Mouse (Mus musculus) embryonic facial prominence, embryonic 14.5 days (tissue): ENCODE measurements around the gene Necab2. TPM values are rescaled to one million over a fixed set of nuclear protein-coding genes. Genes with fewer than 3 reads are reported as not detected.
A peak's percentile ranks its signal among the peaks of the same experiment; 100 is the strongest.

Experiments used
- ATAC-seq: fragments of 200-750 bp; cut with Nextera tagmentation; 2 replicates; pipeline ENCODE4 v1.8.0; 2017; ENCODE audit warnings: low read depth, moderate number of reproducible peaks, moderate TSS enrichment
- DNase-seq: peaks from one replicate; pipeline ENCODE4 v3.0.0-alpha.2; 2015; ENCODE audit warnings: low spot score
- H3K27ac ChIP-seq: fragments of 300-500 bp; sonication (generic); replicated peaks from 2 replicates; pipeline ENCODE4 v1.5.1; 2014; ENCODE audit warnings: low read depth, mild to moderate bottlenecking, low read length, moderate library complexity
- H3K27me3 ChIP-seq: fragments of 300-500 bp; sonication (generic); replicated peaks from 2 replicates; pipeline ENCODE4 v1.6.1; 2014; ENCODE audit warnings: low read length; ENCODE audit not compliant: control insufficient read depth, insufficient read depth
- H3K36me3 ChIP-seq: fragments of 300-500 bp; sonication (generic); 2 replicates; pipeline ENCODE4 v1.6.1; 2014; ENCODE audit warnings: low read length, mixed read lengths; ENCODE audit not compliant: control insufficient read depth, insufficient read depth
- H3K4me1 ChIP-seq: fragments of 300-500 bp; sonication (generic); 2 replicates; pipeline ENCODE4 v1.6.1; 2014; ENCODE audit warnings: antibody characterized with exemption, low read length; ENCODE audit not compliant: control insufficient read depth, insufficient read depth
- H3K4me2 ChIP-seq: fragments of 300-500 bp; sonication (generic); 2 replicates; pipeline ENCODE4 v1.6.1; 2014; ENCODE audit warnings: low read depth, mild to moderate bottlenecking, low read length, moderate library complexity, mixed read lengths
- H3K4me3 ChIP-seq: fragments of 300-500 bp; sonication (generic); 2 replicates; pipeline ENCODE4 v1.5.1; 2014; ENCODE audit warnings: low read depth, mild to moderate bottlenecking, low read length
- H3K9ac ChIP-seq: fragments of 300-500 bp; sonication (generic); 2 replicates; pipeline ENCODE4 v1.6.1; 2014; ENCODE audit warnings: low read depth, mild to moderate bottlenecking, low read length, moderate library complexity, mixed read lengths
- H3K9me3 ChIP-seq: fragments of 300-500 bp; sonication (generic); 2 replicates; pipeline ENCODE4 v1.6.1; 2016; ENCODE audit warnings: low read length; ENCODE audit not compliant: control insufficient read depth
- WGBS: fragments of 180-500 bp; shearing (Covaris S2); extraction: QIAGEN DNeasy Blood & Tissue Kit; methylation state at CpG from one replicate; pipeline ENCODE4 v1.1.7; 2014; 5-methylcytosine and 5-hydroxymethylcytosine counted together
- polyA plus RNA-seq: library from polyadenylated mRNA; unstranded; fragments of >200 nt; fragmentation: Nextera tagmentation; extraction: Ambion mirVana; gene quantifications from 2 replicates; pipeline ENCODE4 v1.2.1, GENCODE M21; 2014

Necab2 gene
- polyA plus RNA-seq, 1 experiment from 2014 or later, result 3.2 TPM

DNA sequence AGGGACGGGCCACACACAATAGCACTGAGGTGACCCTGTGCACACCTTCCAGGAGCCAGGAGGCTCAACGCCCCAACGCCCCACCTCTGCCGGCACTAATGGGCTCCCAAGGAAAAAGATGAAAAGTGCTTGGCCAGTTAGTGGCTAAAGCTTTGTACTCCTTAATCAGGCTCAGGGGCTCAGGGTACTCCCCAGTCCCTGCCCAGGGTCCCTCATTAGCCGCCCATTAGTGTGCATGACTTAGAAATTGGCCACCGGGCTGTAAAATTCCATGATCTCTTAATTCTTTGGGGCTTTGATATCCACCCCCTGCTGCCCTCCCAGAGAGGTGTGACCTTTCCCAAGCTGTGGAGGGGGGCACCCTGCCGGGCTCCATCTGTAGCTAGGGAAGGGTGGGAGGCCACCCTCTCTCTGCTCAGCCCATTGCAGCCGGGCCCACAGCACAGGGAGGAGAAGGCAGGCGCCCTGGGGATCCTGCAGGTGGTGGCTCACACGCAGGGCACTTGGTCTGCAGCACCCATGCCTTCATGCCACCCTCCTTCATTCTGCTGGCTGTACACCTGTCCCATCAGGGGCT, 56.8 kb downstream of the Necab2 start:
- no peaks in the 10 kb centered on the region for H3K4me1 ChIP-seq
- H3K27ac ChIP-seq, result no peak overlapping the region
- H3K4me3 ChIP-seq, result no peak overlapping the region
- no peaks in the 10 kb centered on the region for H3K9me3 ChIP-seq
- peaks cover 18% of the 10 kb centered on the region for H3K36me3 ChIP-seq
- H3K27me3 ChIP-seq, result no peaks in the 10 kb centered on the region
- no peak overlapping the region for H3K9ac ChIP-seq
- WGBS, result 44% methylated on average over 7 of the region's 10 CpGs
- no peak overlapping the region for H3K4me2 ChIP-seq
- ATAC-seq, result peak; percentile 62
- peak; percentile 31 for DNase-seq

GRCm38 (mm10) chr8:119505488-119505887, 59.0 kb downstream of the Necab2 start:
- H3K4me3 ChIP-seq, result no peak overlapping the region
- 46% methylated on average over 9 of the region's 9 CpGs for WGBS
- H3K27ac ChIP-seq, result no peak overlapping the region
- H3K4me2 ChIP-seq, result no peak overlapping the region
- H3K36me3 ChIP-seq, result peaks cover 40% of the 10 kb centered on the region
- no peaks in the 10 kb centered on the region for H3K27me3 ChIP-seq
- H3K9me3 ChIP-seq, result no peaks in the 10 kb centered on the region
- DNase-seq, result peak; percentile 26
- H3K9ac ChIP-seq, result no peak overlapping the region
- peak; percentile 30; the same call in 1 of the 2 replicates for ATAC-seq
- H3K4me1 ChIP-seq, result no peaks in the 10 kb centered on the region

DNA sequence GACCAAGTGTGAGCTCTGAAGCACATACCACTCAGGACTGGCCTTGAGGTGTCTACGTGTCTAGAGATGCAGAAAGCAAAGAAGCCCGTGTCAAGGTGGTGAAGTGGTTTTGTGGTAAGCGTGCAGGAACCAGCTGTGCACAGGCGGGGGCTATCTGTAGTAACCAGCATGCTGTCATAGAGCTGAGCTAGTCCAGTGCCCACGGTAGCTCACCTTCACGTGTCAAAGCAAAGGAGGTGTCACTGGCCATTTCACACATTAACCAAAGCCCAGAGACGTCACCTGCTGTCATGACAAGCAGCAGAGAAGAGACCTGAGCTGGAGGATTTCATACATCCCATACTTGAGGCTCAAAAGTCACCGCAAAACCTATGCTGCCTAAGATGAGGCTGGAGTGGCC, 59.6 kb downstream of the Necab2 start:
- ATAC-seq (no peak), DNase-seq (no peak)
- 84% methylated on average over 8 of the region's 8 CpGs for WGBS
- Histone ChIP-seq H3K27me3 (no peaks in the 10 kb centered on the region), H3K4me2 (no peak overlapping the region), H3K9ac (no peak overlapping the region), H3K4me1 (no peaks in the 10 kb centered on the region), H3K4me3 (no peak overlapping the region), H3K9me3 (no peaks in the 10 kb centered on the region), H3K36me3 (peaks cover 44% of the 10 kb centered on the region), H3K27ac (no peak overlapping the region)

DNA sequence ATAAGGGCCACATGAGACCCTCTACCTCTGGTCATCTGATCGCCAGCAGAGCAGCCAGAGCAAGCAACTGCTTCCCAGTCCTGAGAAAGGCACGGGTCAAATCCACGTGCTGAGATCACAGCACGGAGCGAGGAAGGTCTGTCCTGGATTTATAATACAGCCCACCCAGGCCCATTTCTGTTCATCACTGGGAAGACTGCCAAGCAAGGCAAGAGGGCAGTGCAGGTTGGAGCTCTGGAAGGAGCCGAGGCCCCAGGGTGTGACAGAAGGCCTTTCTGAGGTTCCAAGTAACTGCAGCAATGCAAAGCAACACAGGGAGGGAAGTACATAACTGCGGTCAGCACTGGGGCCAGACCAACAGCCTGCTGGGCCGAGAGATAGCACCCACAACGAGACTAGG, 64.0 kb downstream of the Necab2 start:
- peaks cover 88% of the 10 kb centered on the region for H3K36me3 ChIP-seq
- no peak overlapping the region for H3K4me2 ChIP-seq
- H3K27me3 ChIP-seq, result no peaks in the 10 kb centered on the region
- no peak overlapping the region for H3K4me3 ChIP-seq
- no peaks in the 10 kb centered on the region for H3K4me1 ChIP-seq
- WGBS, result 84% methylated on average over 9 of the region's 9 CpGs
- ATAC-seq (no peak), DNase-seq (no peak)
- H3K9me3 ChIP-seq, result no peaks in the 10 kb centered on the region
- no peak overlapping the region for H3K9ac ChIP-seq
- no peak overlapping the region for H3K27ac ChIP-seq

DNA sequence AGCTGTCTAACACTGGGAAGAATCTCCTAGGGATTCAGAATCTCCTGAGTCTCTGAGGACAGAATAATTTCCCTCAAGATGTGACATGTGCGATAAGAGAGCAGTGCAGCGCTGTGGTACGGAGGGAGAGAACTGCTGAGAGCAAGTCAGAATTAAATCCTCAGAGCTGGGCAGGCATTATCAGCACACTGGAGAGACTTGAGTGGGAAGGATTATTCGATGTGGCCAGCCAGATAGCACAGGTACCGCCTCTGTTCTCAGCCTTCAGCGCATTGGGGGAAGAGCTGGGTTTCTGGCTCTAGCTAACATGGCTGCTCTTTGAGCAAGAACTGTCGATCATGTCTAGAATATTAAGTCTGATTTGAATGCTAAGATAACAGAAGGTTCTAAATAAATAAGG, 65.2 kb downstream of the Necab2 start:
- Histone ChIP-seq H3K27ac (no peak overlapping the region), H3K36me3 (peaks cover 96% of the 10 kb centered on the region), H3K4me3 (no peak overlapping the region), H3K4me2 (no peak overlapping the region), H3K9ac (no peak overlapping the region), H3K9me3 (no peaks in the 10 kb centered on the region), H3K27me3 (no peaks in the 10 kb centered on the region), H3K4me1 (no peaks in the 10 kb centered on the region)
- ATAC-seq (no peak), DNase-seq (no peak)
- 93% methylated on average over 7 of the region's 7 CpGs for WGBS

DNA sequence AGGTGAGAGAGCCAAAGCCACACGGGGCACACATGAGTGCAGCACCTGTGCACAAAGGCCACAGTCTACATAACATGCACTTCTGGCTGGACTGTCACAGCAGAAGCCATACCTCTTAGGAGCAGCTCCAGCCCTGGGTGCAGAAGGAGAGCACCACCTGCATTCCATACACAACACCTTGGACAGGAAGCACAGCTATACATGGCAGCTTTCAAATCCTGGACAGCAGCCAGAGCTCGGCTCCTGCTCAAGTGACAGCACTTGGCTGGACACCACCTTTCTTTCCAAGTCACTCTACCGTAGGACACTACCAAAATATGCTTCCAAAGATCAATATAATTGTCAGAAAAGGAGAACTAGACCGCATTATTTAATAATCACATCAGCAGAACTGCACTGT, 66.9 kb downstream of the Necab2 start:
- Histone ChIP-seq H3K27me3 (no peaks in the 10 kb centered on the region), H3K9me3 (no peaks in the 10 kb centered on the region), H3K4me1 (no peaks in the 10 kb centered on the region), H3K36me3 (peaks cover 98% of the 10 kb centered on the region), H3K9ac (no peak overlapping the region), H3K27ac (no peak overlapping the region), H3K4me2 (no peak overlapping the region), H3K4me3 (no peak overlapping the region)
- DNase-seq (no peak), ATAC-seq (no peak)
- WGBS, result 85% methylated on average over 4 of the region's 4 CpGs

DNA sequence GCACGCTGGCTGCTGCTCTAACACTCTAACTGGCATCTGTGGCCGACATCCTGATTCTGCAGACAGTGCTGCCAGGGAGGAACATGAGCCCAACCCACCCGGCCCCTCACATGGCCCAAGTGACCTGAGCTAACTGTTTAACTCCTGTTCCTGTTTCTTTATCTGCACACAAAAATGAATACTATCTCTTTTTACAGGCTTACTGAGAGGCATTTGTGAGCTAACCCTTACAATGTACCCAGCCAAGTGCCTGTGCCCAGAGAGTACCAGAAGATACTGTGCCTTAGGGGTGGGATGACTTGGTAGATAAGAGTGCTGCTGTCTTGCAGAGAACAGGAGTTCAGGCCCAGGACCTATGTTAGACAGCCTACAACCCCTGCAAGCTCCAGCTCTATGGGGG, 68.4 kb downstream of the Necab2 start:
- WGBS, result 94% methylated on average over 3 of the region's 3 CpGs
- no peak overlapping the region for H3K4me2 ChIP-seq
- no peak overlapping the region for H3K27ac ChIP-seq
- H3K36me3 ChIP-seq, result peaks cover 98% of the 10 kb centered on the region
- no peak for DNase-seq
- no peaks in the 10 kb centered on the region for H3K4me1 ChIP-seq
- H3K9ac ChIP-seq, result no peak overlapping the region
- no peaks in the 10 kb centered on the region for H3K27me3 ChIP-seq
- H3K4me3 ChIP-seq, result no peak overlapping the region
- H3K9me3 ChIP-seq, result no peaks in the 10 kb centered on the region
- ATAC-seq, result no peak

- Histone ChIP-seq H3K27me3 (no peaks in the 10 kb centered on the region), H3K9ac (no peak overlapping the region), H3K4me2 (no peak overlapping the region), H3K4me3 (no peak overlapping the region), H3K27ac (no peak overlapping the region), H3K9me3 (no peaks in the 10 kb centered on the region), H3K36me3 (peaks cover 98% of the 10 kb centered on the region), H3K4me1 (no peaks in the 10 kb centered on the region)
- ATAC-seq (no peak), DNase-seq (no peak)
- WGBS, result 62% methylated on average over 3 of the region's 3 CpGs
Measured at GRCm38 (mm10) chr8:119515767-119516166, 69.2 kb downstream of the Necab2 start.

DNA sequence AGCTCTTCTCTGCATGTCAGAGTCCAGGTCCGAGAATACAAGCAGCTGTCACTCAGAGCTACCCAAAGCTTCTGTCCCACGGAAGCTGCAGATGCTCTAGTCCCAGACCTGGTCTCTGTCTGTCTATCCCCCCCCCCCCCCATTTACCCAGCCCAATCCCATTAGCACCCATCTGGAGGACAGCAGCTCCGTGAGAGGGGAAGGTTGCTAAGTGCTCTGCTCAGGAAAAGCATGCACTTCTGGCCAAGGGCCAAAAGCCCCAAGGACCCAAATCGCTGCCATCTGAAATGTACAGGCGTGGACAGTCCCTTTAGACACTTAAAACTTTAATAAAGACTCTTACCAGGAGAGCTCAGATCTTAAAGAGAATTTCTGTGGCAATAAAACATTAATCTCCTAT, 70.2 kb downstream of the Necab2 start:
- Histone ChIP-seq H3K27me3 (no peaks in the 10 kb centered on the region), H3K4me2 (no peak overlapping the region), H3K9me3 (no peaks in the 10 kb centered on the region), H3K27ac (no peak overlapping the region), H3K36me3 (peaks cover 100% of the 10 kb centered on the region), H3K4me3 (no peak overlapping the region), H3K9ac (no peak overlapping the region), H3K4me1 (no peaks in the 10 kb centered on the region)
- 61% methylated on average over 5 of the region's 5 CpGs for WGBS
- ATAC-seq, result peak; percentile 9; the same call in 1 of the 2 replicates
- DNase-seq, result no peak
